Mouse (Mus musculus) induced T-regulatory cell, adult 2 months (primary cell): ENCODE measurements at regions not wholly inside any gene's neighbourhood (a gene's known extent, or its start where the extent isn't known, plus 50 kb on each side); places are given as distances from the start of the nearest gene placed in this dataset.

Experiments used
- DNase-seq: peaks from one replicate; pipeline ENCODE4 v3.0.0-alpha.2; 2012; ENCODE audit warnings: low read depth

DNA sequence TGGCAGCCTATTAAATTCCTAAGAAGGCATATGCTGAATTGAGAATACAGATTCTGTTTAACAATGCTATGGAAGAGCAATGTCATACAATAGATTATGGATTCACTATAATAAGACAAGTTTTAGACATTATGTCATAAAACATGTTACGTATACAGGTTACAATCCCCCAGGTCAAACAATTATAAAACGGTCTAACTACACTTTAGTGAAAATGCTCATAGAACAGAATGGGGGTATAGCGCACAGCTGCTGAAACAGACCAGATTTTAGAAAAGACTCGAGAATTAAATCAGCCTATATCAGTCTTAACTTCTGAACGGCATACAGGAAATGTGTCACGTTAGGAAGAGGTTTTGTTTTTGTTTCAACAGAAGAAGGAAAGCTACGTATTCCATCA lies 660.5 kb upstream of the Sel1l start:
- DNase-seq = no peak

DNA sequence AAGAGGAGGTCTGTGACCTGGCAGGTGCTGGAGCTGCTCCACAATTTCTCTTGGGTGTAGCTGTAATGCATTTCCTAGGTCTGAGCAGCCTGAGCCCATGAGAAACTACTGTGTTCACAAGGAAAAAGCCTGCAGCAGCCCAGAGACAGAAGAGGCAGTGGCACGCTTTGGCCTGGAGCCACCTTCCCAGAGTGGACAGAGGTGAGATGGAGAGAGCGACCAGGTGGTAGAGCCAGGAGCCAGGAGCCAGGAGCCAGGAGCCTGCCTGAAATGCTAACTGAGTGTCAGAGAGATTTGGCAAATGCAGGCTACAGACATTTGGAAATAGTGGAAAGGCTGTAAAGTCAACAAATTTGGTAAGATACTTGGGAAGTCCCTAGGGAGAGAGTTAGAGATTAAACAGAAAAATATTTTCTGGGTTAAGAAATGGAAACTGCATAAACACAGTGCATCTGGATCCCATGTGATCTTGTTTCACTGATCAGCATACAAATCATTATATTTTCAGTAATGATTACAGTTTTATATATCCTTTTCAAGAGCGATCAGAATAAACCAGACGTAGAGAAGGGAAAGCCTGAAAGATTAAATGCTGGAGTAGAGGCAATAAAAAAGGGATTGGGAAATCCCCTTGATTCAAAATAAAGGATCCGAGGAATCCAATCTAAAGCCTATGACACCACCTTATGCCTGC lies 660.0 kb upstream of the Sel1l start:
- no peak for DNase-seq

DNA sequence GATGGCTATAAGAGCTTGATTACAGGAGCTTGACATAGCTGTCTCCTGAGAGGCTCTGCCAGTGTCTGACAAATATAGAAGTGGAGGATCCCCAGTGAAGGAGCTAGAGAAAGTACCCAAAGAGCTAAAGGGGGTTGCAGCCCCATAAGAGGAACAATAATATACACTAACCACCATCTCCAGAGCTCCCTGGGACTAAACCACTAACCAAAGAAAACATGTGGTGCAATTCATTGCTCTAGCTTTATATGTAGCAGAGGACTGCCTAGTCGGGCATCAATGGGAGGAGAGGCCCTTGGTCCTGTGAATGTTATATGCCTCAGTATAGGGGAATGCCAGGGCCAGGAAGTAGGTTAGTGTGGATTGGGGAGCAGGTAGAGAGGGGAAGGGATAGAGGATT lies 635.0 kb upstream of the Sel1l start:
- DNase-seq = no peak

DNA sequence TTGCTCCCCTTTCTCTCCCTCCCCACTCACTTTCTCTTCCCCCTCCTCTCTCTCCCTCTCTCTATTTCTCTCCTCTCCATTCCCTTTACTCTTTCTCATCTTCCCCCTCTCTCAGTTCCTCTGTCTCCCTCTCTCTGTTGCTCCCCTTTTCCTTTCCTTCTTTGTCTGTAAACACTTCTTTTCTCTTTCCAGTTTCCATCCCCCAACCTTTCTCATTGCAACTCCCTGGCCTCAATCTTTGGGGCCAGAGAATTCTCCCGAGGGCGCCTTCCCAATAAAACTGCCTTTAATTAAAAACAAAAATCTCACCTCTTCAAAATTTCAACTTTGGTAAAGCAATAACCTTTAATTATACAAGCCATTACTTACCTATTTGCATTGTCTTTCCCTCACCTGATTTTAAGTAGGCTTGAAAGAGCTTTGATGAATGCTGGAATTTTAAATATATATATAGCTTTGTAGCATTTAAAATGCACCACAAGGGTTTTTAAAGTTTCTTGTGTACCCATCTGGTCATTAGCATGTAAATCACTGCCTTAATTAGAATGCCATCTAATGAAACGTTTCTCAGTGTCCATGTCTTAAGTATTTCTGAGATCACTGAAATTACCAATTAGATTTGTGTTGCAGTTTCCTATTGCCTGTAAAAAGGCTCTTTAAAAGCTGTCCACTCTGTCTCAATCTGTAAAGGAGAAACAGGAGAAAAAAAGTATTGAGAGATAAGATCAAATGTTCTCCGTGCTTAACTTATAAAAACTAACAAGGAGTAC lies 625.5 kb upstream of the Sel1l start:
- DNase-seq = no peak

DNA sequence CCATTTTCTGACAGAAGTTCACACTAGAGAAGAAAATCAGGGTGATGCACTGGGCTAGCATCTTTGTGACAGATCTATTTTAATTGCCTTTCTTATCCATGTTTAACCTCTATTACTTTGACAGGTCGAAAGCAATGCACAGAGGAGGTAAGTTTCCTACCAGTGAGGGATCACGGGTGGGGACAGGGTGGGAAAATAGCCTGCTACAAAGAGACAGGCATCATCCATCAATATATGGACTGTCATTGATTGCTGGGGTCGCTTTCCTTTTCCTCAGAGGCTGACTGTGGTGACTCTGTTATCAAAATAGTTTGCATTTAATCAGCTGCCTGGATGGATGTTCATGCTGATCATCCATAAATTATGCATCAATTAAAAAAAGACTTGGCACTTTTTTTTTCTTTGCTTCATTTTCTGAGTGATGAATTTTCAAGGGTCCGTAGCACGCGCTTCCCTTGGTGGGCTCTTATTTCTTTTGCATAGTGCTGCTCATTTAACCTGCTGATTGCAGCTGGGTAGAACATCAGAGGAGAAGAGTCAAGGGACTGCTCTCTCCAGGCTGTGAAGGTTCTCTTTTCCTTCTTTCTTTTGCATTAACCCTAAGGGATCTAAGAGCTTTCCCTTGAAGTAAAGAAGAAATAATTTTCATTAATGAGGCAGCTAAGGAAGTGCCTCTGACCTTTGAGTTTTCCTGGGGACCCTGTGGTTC lies 602.3 kb upstream of the Sel1l start:
- DNase-seq = no peak

DNA sequence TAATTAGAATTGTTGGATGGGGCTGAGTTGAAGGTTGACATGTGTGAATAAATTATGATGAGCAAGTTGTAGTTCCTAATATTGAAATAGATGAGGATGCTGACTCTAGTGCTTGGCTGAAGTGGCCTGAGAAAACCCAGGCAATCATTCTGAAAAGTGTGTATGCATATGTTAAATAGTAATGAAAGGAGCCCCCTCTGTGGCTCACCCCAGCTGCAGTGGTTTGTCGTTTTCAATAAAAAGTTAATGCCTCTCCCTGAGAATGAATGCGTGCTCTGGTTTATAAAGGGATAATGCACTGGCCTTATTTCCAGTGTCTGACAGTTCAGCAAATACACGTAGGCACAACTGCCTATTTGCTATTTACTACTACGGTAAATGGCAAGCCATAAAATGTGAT lies 569.5 kb upstream of the Sel1l start:
- DNase-seq = no peak

DNA sequence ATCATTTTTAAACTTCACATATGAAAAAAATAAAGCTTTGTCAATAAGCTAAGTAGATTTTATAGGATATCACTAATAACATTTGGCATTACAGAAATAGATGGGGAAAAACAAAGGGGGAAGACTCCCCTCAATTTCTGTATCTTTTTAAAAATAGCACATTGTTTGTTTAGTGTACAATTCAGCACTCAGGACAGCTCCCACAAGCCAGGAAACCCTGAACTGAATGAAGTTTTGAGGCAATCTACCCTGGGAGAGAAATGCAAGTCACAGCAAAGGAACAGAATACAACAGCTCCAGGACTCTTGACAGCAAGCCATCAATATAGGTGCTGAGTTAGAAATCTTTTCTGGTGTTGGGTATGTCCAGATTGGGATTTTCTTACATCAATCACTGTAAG lies 556.5 kb upstream of the Sel1l start:
- no peak for DNase-seq

DNA sequence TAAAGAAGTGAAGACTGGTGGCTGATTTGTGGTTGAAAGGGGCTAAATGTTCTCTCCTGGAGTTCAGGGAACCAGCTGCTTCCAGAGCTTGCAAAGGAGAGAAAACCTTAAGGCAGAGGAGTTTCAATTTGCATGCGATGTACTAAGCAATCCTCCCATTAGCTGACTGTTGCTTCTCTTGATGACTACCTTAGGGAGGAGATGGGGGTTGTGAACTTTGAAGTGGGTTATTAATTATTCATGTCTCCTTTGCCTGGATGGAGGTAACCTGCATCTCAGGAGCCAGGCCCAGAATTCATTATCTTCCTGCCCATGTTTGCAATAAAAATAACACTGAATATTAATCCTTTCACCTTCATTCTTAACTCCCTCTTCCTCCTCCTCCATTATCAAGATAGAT lies 552.0 kb upstream of the Sel1l start:
- no peak for DNase-seq

DNA sequence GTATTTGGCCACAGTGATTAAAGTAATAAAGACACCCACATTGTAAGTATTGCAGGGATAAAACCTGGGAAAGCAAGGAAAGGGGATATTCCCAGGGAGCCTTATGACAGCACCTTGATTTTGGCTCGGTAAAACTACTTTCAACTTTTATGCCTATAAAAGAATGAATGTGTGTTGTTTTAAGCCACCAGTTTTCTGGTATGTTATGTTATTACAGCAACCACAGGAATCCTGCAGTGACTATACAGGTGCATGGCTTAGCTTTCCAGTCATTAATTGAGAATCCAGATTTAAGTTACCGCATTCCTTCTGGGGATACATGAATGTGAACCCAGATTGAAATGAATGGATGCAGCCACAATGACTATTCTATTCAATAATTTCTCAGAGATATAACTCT lies 537.2 kb upstream of the Sel1l start:
- DNase-seq = no peak

DNA sequence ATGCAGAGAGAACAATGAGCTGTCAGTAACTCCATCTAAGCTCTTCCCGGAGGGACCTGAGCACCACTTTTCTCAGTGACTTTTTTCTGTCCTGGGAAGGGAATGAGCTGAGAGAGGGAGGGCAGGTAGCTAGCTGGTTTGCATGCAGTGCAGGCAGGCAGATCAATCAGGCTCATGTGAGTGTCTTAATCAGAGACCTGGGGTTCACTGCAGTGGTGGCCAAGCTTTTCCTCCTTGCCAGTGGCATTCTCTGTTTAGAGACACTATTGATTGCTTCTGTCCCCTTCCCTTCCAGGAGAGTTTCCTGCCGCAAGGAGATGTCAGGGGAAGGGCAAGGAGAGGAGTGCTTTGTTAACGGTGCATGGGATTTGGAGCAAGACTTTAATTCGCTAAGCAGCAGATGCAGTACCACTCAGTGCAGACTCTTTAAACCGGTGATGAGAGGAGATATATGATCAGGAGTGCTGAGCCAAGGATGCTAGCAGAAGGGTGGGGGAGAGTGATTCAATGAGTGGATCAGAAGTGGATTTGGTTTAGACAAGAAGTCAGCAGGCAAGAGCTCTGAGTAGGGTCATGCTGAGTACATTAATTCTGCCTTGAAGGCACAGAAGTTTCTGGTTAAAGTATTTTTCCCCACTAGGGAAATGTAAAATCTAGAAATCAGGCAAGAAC lies 535.4 kb upstream of the Sel1l start:
- DNase-seq = no peak

DNA sequence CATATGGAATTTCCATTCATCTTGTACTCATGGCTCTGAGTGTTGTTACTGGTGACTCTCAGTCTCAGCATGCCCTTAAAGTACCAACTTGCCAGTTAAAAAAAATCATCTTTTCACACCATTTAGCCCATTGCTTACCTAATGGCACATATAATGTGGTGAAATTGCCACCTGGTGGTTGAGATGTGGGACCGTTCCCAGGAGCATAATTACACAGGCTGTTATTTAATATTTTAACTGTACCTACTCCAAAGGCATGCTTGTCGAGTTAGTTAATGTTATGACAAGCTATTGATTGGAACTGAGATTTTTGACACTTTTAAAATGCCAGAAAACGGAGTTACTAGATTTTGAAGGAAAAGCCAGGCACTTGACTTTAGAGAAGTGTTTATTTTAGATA lies 530.2 kb upstream of the Sel1l start:
- DNase-seq = no peak

DNA sequence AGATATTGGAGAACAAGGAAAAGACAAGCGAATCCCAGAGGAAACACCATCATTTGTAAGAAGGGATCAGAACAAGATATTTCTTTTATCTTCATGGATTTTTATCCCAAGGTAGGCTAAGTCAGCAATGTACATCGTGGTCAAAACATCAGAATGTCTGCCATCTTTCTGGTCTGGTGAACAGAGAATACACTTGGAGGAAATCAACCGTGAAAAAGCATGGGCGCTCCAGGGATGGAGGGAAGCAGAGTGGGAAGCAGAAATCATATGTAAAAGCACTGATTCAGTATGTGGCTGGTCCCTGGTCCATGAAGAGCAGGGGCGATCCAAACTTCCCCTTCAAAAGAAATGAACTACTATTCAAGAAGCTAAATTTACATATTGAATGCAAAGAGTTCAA lies 517.0 kb upstream of the Sel1l start:
- DNase-seq = no peak

DNA sequence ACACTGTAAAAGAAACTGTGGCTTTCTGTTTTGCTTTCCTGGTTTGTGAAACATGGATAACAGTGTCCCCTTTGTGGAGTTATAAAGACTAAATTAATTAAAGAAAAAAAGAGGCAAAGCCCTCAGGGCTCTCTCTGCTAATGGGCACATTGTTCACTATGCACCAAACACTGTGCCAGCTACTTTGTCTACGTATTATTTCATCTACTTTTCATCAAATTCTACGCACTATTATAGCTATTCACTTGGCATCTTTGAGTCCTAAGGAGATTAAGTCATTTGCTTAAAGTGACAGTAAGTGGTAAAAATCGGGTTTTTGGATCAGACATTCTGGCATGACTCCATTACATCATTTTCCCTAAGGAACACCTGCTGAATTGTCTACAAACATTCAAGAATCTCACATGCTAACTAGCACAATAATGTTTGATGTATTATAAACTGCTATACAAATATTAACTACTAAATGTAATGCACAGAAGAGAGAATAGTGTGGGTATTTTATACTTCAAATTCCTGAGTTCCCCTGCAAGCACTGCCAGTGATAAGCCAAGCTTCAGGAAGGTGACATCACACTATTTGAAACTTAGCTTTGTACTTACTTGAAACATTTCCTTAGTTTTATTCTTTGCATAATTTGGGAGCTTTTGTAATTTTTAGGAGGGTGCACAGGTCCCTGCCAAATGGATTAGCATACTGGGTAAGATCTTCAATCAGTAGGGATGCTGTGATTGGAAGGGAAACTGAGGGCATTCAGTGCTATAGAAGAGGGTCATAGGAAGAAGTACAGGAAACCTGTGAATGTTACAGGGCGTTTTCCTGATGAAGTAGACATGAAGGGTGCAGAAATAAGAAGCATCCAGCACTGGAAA lies 504.7 kb upstream of the Sel1l start:
- DNase-seq = no peak

DNA sequence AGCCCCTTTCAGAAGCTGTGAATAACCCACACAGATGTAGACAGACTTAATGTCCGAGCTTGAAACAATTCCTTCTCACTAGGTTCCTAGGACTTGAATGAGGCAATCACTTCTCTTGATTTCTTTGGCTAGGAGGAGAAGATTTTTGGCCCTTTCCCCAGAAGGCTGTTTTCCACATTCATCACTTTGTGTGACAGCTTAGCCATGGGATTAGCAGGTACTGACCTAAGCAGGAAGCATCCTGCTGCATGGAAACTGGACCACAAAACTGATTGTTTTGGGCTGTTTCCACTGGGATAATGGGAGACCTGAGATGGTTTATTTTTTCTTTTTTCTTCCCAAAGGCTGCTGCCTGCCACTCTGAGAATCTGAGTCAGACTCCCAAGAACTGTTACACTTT lies 469.3 kb upstream of the Sel1l start:
- no peak for DNase-seq

DNA sequence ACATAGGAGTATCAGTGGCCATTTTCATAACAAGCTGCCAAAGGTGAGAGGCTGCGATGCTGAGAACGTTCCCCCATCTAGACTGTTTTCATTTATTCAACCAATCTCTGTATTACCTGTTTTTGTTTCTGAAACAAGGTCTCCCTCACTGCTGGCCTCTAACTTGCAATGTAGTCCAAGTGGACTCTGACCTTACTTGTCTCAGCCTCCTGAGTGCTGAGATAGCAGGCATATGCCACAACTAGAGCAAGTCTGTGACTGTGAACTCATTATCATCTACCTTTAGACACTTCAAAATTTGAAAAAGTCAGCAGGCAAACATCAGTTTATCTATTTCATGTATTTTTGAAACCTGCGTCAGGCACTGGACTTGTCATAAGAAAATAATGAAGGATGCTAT lies 468.7 kb upstream of the Sel1l start:
- DNase-seq = no peak

DNA sequence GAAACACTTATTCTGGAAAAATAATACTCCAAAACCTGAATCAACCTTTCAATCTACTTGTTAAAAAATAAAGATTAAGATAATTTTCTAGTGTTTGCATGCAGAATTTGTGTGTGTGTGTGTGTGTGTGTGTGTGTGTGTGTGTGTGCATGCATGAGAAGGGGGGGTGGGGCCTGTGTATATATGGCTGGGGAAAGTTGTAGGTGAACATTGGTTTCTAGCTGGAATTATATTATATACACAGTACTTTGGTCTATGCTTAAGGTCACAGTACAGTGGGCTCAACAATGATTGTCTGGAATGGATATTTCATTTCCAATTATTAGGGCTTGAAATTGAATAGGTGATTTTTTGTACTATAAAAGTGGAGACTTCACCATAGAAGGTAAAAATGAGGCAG lies 467.3 kb upstream of the Sel1l start:
- DNase-seq = no peak

DNA sequence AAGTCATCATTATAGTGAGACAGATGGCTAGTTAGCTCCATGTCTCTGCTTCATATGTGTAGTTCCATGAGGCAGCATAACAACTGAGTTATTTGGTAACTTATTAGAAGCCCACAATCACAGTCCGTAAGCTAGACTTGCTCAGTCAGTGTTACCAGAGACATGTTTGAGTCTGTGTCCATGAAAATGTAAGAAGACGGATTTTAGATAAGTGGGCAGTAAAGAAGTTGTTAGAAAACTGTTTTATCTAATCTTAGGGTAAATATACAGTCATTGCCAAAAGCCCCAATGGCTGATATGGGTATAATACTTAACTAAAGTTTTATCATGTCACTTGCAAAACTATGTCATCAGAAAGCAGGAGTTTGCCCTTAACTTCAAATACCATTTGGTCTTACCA lies 466.9 kb upstream of the Sel1l start:
- DNase-seq = no peak

DNA sequence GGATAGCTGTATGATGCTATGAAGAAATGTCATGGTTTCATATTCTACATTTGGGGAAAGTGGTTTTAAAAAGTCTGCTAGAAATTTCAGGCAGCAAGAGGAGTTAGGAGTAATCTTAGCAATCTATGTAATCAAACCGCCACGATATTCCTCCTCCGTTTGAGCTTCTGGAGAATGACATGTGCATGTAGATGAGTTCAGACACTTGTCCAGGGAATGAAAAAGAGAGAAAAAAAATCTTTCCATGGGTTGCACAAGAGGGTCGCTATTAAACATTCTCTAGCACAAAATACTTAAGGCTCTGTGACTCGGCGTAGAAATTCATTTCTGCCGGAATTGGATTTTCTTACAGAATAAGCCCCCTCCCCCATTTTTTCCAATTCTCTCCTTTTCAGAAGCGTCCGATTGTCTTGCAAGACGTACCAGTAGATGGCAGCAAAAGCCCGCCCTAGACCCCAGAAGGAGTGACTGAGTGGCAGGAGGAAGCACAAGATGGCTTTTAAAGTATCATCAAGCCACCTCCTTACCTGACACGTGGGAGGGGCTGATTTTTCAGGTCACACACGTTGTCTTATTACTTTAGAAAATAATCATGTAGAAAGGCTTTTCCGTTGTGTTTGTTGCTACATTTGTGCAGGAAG lies 454.1 kb upstream of the Sel1l start:
- peak; percentile 61 for DNase-seq

DNA sequence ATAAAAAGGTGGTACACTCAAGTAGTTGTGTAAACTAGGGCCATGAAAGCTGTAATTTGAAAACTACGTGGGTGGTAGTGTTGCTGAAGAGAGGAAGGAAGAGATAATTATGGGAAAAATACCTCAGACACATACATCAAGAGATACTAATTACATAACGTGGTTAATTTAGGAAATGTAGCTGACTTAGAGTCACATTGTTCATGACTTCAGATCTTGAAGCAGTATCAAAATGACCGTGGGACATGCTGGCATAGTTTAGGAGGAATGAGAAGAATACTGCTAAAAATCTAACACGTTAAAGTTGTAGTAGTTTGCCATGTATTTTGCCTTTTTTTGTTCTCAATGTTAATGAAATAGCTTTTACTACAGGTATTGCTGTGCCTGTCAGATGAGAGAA lies 445.9 kb upstream of the Sel1l start:
- no peak for DNase-seq

DNA sequence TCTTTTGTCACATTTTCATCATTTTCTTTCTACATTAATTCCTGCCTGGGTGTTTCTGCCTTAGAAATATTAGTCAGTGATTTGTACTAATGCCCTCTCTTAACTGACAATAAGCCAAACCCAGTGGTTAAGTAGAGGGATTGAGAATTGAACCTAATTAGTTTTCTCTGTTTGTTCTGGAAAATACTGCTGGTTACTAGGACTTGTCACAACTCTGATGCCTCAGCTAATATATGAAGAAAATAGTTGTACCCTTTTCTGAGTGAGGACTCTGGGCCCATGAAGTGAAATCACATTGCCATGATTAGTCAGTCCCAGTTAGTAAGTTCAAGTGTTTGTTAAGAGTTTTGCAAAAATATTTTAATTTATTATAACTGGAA lies 444.4 kb upstream of the Sel1l start:
- DNase-seq = no peak
